Mouse (Mus musculus): ENCODE data around the gene Shcbp1.
"Not testable (repeated sequence)": the region's sequence is repeated elsewhere in the genome, so short reads cannot be mapped to it uniquely, and the experiment has no call there.

Gene Shcbp1

DNA sequence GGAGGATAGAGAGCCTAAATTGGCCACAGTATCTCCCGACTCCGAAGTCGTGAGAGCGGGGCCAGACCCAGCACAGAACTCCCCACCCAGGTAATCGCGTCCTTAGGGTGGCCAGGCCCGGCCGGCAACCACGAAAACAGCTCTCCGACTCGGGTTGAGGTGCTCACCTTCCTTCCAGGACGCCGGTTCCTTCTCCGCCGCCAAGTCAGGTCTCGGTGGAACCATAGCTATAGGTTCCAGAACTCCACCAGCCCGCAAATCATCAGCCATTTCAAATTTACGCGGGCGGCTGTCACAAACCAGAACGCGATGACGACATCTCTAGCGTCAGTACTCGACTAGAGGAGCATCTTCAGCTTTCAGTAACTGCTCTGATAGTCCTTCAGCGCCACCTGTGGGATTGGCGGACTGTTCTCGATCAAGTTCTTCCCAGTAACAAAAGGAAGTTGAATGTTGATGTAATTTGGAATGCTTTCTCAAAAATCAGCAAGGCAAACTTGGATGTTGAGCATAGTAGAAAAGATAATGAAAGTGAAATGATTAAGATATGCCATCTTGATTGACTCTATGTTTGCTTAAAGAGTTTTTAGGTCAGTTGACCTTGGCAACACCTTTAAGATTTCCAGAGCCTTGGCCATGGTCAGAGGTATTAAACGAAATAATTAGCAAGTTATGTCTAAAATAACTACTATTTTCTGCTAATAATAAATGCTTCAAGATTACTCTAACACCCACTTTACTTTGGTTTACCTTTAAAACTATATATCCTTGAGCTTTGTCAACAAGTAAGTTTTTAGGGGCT, at the start of gene Shcbp1:
Shcbp1 (minus strand) TSS at position 314 of the 802 bp plus-strand sequence.
- peak; percentile 93 for DNase-seq

- DNase-seq = no peak
Measured at GRCm38 (mm10) chr8:4808831-4809230, 29.5 kb upstream of the Shcbp1 start.

GRCm38 (mm10) chr8:4800524-4801122, 21.3 kb upstream of the Shcbp1 start:
- no peak for DNase-seq

- no peak for DNase-seq
Measured at GRCm38 (mm10) chr8:4778266-4778665, 1.1 kb downstream of the Shcbp1 start.

DNA sequence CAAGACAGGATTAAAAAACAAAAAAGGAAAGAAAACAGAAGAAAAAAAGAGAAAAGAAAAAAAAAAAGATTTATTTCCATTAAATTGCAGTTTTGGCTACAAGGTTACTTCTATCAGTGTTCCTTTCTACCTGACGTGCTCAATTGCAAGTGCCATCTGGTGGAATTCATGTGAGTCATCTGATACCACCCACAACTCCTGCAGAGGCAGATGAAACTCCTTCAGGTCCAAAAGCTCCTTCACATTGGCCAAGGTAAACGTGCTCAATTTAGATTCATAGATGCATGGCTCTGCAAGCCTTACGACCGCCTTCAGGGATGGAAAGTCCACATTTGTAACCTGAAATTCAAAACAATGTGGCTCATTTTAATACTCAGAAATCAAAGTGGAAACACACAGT, 14.6 kb downstream of the Shcbp1 start:
- peak; percentile 29 for DNase-seq

DNA sequence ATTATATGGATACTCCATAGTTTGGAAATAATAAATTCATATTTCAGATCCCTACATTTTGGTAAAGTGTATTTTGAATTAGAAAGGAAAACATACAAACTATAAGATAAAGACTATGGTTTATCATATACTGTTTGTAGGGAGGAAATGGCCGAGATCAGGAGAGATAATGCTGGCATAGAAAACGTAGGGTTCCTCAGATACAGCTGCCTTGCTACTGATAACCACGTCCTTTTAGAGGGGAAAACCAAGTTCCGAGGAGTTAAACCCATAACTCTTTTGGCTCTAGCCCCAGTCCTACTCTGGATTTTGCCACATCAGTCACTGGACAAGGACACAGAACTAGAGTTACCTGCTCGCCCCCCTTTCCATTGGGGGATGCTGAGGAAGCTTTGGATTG, 26.3 kb downstream of the Shcbp1 start:
- DNase-seq = no peak

GRCm38 (mm10) chr8:4730942-4731341, 48.4 kb downstream of the Shcbp1 start:
- DNase-seq = no peak

DNA sequence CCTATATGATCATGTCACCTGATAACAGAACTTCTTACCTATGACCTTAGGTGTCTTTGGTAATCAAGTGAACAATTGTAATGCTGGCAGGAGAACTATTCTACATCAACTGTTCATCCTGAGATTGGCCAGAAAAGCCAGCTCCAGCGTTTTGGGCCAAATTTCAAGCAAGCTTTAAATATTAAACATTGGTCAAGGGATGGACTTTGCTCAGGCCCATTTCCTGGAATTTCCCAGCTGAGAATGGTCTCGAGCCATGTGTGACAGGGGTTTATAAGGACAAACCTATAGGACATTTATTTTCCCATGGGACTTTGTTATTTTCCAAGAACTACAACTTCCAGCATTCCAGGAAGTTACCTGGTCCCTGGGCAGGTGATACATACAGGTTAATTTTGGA, 63.8 kb downstream of the Shcbp1 start:
- no peak for DNase-seq

GRCm38 (mm10) chr8:4708346-4708745, 71.0 kb downstream of the Shcbp1 start:
- DNase-seq = not testable (repeated sequence)

DNA sequence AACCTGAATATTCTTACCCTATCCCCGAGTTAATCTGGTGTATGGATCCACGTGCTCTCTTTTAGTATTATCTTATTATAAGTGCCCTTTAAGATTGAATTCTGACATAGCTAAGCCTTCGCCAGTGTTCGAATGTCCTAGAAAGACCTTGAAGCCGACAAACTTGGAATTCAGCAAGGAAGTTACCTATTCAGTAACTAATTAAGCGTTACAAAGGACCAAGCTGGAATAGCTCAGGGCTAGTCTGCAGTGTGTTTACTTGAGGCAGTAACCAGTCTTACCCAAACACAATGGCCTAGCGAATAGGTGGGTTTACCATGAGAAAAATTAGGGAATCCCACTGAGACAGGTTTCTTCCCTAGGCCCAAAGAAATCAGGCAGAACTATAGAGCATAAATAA, 71.5 kb downstream of the Shcbp1 start:
- not testable (repeated sequence) for DNase-seq

GRCm38 (mm10) chr8:4691634-4692033, 87.7 kb downstream of the Shcbp1 start:
- no peak for DNase-seq

All from layer of hippocampus, adult 9-11 months (tissue).